Mouse (Mus musculus) forebrain, embryonic 14.5 days (tissue): ENCODE results near the gene Caskin2. TPM values are rescaled to one million over a fixed set of nuclear protein-coding genes. Genes with fewer than 3 reads are reported as not detected.

Experiments used
- ATAC-seq: fragments of 200-750 bp; cut with Nextera tagmentation; 2 replicates; pipeline ENCODE4 v1.8.0; 2017; ENCODE audit warnings: mild to moderate bottlenecking, moderate library complexity
- DNase-seq: peaks from one replicate; pipeline ENCODE4 v3.0.0-alpha.2; 2015; ENCODE audit warnings: low spot score
- H3K27ac ChIP-seq: fragments of 300-500 bp; sonication (generic); 2 replicates; pipeline ENCODE4 v1.5.1; 2014; ENCODE audit warnings: low read depth, mild to moderate bottlenecking, control low read depth, low read length, moderate library complexity
- H3K27me3 ChIP-seq: fragments of 300-500 bp; sonication (generic); replicated peaks from 2 replicates; pipeline ENCODE4 v1.6.1; 2014; ENCODE audit warnings: low read length, control low read depth, mixed read lengths; ENCODE audit not compliant: control insufficient read depth, insufficient read depth
- H3K36me3 ChIP-seq: fragments of 300-500 bp; sonication (generic); 2 replicates; pipeline ENCODE4 v1.6.1; 2014; ENCODE audit warnings: low read length, control low read depth; ENCODE audit not compliant: control insufficient read depth, insufficient read depth
- H3K4me1 ChIP-seq: fragments of 300-500 bp; sonication (generic); 2 replicates; pipeline ENCODE4 v1.6.1; 2014; ENCODE audit warnings: antibody characterized with exemption, low read length, control low read depth; ENCODE audit not compliant: control insufficient read depth, insufficient read depth
- H3K4me2 ChIP-seq: fragments of 300-500 bp; sonication (generic); 2 replicates; pipeline ENCODE4 v1.6.1; 2014; ENCODE audit warnings: mild to moderate bottlenecking, control low read depth, low read length
- H3K4me3 ChIP-seq: fragments of 300-500 bp; sonication (generic); 2 replicates; pipeline ENCODE4 v1.5.1; 2014; ENCODE audit warnings: low read depth, low read length, control low read depth
- H3K9ac ChIP-seq: fragments of 300-500 bp; sonication (generic); 2 replicates; pipeline ENCODE4 v1.6.1; 2014; ENCODE audit warnings: mild to moderate bottlenecking, low read length, control low read depth, moderate library complexity
- H3K9me3 ChIP-seq: fragments of 300-500 bp; sonication (generic); replicated peaks from 2 replicates; pipeline ENCODE4 v1.6.1; 2016; ENCODE audit warnings: low read length, control low read depth, mixed read lengths; ENCODE audit not compliant: control insufficient read depth
- WGBS: fragments of 180-500 bp; shearing (Covaris S2); extraction: QIAGEN DNeasy Blood & Tissue Kit; methylation state at CpG from one replicate; pipeline ENCODE4 v1.1.7; 2014; 5-methylcytosine and 5-hydroxymethylcytosine counted together
- polyA plus RNA-seq: library from polyadenylated mRNA; unstranded; fragments of >200 nt; fragmentation: Nextera tagmentation; extraction: Ambion mirVana; gene quantifications from 2 replicates; pipeline ENCODE4 v1.2.1, GENCODE M21; 2014

Caskin2 gene
- polyA plus RNA-seq, 1 experiment from 2014 or later, result 8.0 TPM

- no peaks in the 10 kb centered on the region for H3K9me3 ChIP-seq
- DNase-seq, result no peak
- 31% methylated on average over 7 of the region's 7 CpGs for WGBS
- H3K9ac ChIP-seq, result peak overlapping the region; percentile 89
- no peak overlapping the region for H3K27ac ChIP-seq
- H3K4me1 ChIP-seq, result peaks cover 44% of the 10 kb centered on the region
- H3K4me2 ChIP-seq, result peak overlapping the region; percentile 66
- ATAC-seq, result no peak
- H3K27me3 ChIP-seq, result no peaks in the 10 kb centered on the region
- peak overlapping the region; percentile 97 for H3K4me3 ChIP-seq
- H3K36me3 ChIP-seq, result peaks cover 19% of the 10 kb centered on the region
Measured at GRCm38 (mm10) chr11:115812095-115812494, 1.3 kb downstream of the Caskin2 start.

DNA sequence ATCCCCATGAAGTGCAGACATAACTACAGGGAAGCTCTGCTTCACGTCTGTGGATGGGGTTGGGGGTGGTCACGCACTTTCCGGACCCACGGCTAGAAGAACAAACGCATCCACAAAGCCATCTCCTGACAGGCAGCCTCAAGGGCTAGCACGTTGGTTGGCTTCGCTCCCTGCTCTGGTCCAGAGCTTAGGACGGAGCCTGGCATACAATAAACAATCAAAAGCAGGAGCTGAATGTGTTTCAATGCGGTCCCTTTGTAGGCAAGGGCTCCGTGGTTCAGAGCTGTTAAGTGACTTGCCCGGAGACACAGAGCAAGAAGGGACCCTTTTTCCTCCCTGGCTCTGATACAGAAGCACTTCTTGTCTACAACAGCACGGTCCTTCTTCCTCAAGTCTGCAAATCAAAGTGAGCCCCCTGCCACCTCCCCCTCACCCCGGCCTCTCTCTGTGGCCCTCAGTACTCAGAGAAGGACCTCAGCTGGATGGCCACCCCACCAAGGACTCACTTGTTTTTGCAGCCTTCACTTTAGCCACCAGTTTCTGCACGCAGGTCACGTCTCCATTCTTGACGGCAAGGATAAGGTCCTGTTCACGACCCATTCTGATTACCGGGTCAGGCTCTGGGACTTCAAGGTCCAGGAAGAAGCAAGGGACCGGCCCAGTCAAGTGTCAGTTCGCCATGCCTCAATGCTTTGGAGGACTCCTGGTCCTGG lies 1.9 kb downstream of the Caskin2 start:
- H3K4me3 ChIP-seq, result peak overlapping the region; percentile 97
- 80% methylated on average over 20 of the region's 20 CpGs for WGBS
- peaks cover 19% of the 10 kb centered on the region; the same call in 1 of the 2 replicates for H3K36me3 ChIP-seq
- H3K27me3 ChIP-seq, result no peaks in the 10 kb centered on the region
- no peak overlapping the region for H3K27ac ChIP-seq
- ATAC-seq (no peak), DNase-seq (no peak)
- peak overlapping the region; percentile 89 for H3K9ac ChIP-seq
- no peaks in the 10 kb centered on the region for H3K9me3 ChIP-seq
- peaks cover 45% of the 10 kb centered on the region for H3K4me1 ChIP-seq
- H3K4me2 ChIP-seq, result peak overlapping the region; percentile 66

- Histone ChIP-seq H3K36me3 (peaks cover 22% of the 10 kb centered on the region), H3K27ac (no peak overlapping the region), H3K4me2 (peak overlapping the region; percentile 66), H3K4me3 (0 out of 2 replicates have a peak overlapping the region, but pooled peaks have one; percentile 2), H3K9me3 (no peaks in the 10 kb centered on the region), H3K9ac (0 out of 2 replicates have a peak overlapping the region, but pooled peaks have one; percentile 1), H3K27me3 (no peaks in the 10 kb centered on the region), H3K4me1 (peaks cover 38% of the 10 kb centered on the region)
- 65% methylated on average over 14 of the region's 14 CpGs for WGBS
- no peak for ATAC-seq
- DNase-seq, result peak; percentile 52
Measured at GRCm38 (mm10) chr11:115810377-115810776, 3.1 kb downstream of the Caskin2 start.

- WGBS, result 66% methylated on average over 8 of the region's 8 CpGs
- ATAC-seq (no peak), DNase-seq (no peak)
- Histone ChIP-seq H3K9me3 (no peaks in the 10 kb centered on the region), H3K9ac (peak overlapping the region; percentile 48; the same call in 1 of the 2 replicates), H3K4me1 (peaks cover 37% of the 10 kb centered on the region), H3K4me3 (no peak overlapping the region), H3K27me3 (no peaks in the 10 kb centered on the region), H3K36me3 (peaks cover 31% of the 10 kb centered on the region), H3K27ac (peak overlapping the region; percentile 78), H3K4me2 (peak overlapping the region; percentile 66; the same call in 1 of the 2 replicates)
Measured at GRCm38 (mm10) chr11:115809311-115809781, 4.1 kb downstream of the Caskin2 start.

DNA sequence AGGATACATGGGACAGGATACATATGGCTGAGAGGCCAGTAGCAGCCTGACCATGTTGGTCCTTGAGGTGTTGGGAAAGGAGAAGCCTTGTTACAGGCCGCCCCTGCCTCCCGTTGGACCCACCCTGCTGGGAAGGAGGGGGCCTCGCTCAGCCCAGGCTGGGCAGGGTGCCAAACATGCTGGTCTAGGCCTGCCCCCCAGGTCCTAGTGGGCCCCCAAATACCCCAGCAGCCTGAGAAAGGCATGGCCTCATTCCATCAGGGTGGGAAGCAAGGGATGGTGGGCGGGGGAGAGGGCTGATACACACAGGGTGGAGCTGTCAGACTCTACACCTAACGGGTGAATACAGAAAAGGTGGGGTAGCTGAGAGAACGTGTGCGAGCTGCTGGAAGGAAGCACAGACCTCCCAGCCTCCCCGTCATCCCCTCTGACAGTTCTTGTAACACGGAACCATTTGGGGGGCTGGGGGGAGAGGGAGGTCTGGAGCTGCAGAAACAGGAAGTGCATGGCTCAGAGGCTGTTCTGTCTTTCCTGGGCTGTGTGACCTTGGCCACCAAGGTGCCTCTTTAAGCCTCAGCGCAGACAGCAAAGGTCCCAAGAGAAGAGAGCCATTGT lies 4.6 kb downstream of the Caskin2 start:
- 20% methylated on average over 10 of the region's 10 CpGs for WGBS
- Histone ChIP-seq H3K4me1 (peaks cover 37% of the 10 kb centered on the region), H3K4me2 (peak overlapping the region; percentile 66), H3K36me3 (peaks cover 34% of the 10 kb centered on the region), H3K9me3 (no peaks in the 10 kb centered on the region), H3K4me3 (no peak overlapping the region), H3K27ac (peak overlapping the region; percentile 78), H3K9ac (peak overlapping the region; percentile 48), H3K27me3 (no peaks in the 10 kb centered on the region)
- ATAC-seq (0 out of 2 replicates have a peak, but pooled peaks have one; percentile 1), DNase-seq (peak; percentile 71)

DNA sequence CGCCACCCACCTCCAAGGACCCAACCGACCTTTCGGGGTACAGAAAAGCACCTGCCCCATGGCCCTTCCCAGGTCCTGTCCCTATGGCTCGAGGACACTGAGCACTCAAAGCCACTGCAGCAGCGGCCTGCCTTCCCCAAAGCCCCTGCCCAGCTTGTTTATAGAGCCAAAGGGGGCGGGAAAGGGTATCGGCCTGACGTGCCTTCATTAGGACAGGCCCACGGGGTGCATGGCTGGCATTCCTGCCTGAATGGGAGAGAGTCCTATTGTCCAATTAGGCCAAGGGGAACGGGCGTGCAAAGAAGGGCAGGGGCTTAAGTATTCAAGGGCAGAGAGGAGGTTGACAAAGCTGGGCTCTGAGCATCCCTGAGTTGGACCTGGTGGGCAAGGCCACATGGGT lies 5.5 kb downstream of the Caskin2 start:
- ATAC-seq, result peak; percentile 24
- 30% methylated on average over 11 of the region's 11 CpGs for WGBS
- peak overlapping the region; percentile 66; the same call in 1 of the 2 replicates for H3K4me2 ChIP-seq

DNA sequence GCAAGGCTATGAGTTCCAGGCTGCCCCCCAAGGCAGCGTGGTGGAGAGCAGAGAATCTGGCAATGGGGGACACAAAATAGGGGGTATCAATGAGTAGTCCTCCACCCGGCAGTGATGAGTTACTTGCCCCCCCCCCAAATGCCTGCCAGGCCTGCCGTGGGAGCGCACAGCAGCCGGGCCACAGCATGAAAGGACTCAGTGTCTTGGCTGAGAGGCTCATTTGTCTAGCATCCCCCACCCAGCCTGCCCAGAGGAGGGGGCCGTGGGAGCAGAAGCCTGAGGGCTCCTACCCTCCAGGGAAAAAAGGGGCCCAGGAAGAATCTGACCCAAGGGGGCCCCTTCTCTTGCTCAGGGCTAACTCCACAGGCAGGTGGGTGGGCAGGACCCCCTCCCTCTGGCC lies 6.1 kb downstream of the Caskin2 start:
- H3K9ac ChIP-seq, result no peak overlapping the region; the same call in 1 of the 2 replicates
- H3K9me3 ChIP-seq, result no peaks in the 10 kb centered on the region
- no peaks in the 10 kb centered on the region for H3K27me3 ChIP-seq
- H3K36me3 ChIP-seq, result peaks cover 49% of the 10 kb centered on the region
- H3K4me1 ChIP-seq, result peaks cover 32% of the 10 kb centered on the region
- H3K27ac ChIP-seq, result peak overlapping the region; percentile 78
- H3K4me3 ChIP-seq, result no peak overlapping the region
- DNase-seq (peak; percentile 52), ATAC-seq (peak; percentile 36; the same call in 1 of the 2 replicates)
- 13% methylated on average over 6 of the region's 6 CpGs for whole genome bisulfite sequencing
- H3K4me2 ChIP-seq, result peak overlapping the region; percentile 66; the same call in 1 of the 2 replicates

More for the DNA sequence above, 5.5 kb downstream of the Caskin2 start:
- H3K36me3 ChIP-seq, result peaks cover 43% of the 10 kb centered on the region
- peak; percentile 48 for DNase-seq
- H3K4me3 ChIP-seq, result no peak overlapping the region
- peak overlapping the region; percentile 78 for H3K27ac ChIP-seq
- H3K9ac ChIP-seq, result 0 out of 2 replicates have a peak overlapping the region, but pooled peaks have one; percentile 21
- H3K27me3 ChIP-seq, result no peaks in the 10 kb centered on the region
- H3K4me1 ChIP-seq, result peaks cover 37% of the 10 kb centered on the region
- H3K9me3 ChIP-seq, result no peaks in the 10 kb centered on the region

- Histone ChIP-seq H3K4me3 (no peak overlapping the region), H3K27me3 (no peaks in the 10 kb centered on the region), H3K9ac (no peak overlapping the region), H3K27ac (no peak overlapping the region), H3K4me1 (peaks cover 31% of the 10 kb centered on the region), H3K36me3 (peaks cover 58% of the 10 kb centered on the region), H3K4me2 (no peak overlapping the region), H3K9me3 (no peaks in the 10 kb centered on the region)
- 93% methylated on average over 10 of the region's 10 CpGs for WGBS
- DNase-seq (no peak), ATAC-seq (no peak)
Measured at GRCm38 (mm10) chr11:115806154-115806553, 7.3 kb downstream of the Caskin2 start.
